In the genomic region with DNA sequence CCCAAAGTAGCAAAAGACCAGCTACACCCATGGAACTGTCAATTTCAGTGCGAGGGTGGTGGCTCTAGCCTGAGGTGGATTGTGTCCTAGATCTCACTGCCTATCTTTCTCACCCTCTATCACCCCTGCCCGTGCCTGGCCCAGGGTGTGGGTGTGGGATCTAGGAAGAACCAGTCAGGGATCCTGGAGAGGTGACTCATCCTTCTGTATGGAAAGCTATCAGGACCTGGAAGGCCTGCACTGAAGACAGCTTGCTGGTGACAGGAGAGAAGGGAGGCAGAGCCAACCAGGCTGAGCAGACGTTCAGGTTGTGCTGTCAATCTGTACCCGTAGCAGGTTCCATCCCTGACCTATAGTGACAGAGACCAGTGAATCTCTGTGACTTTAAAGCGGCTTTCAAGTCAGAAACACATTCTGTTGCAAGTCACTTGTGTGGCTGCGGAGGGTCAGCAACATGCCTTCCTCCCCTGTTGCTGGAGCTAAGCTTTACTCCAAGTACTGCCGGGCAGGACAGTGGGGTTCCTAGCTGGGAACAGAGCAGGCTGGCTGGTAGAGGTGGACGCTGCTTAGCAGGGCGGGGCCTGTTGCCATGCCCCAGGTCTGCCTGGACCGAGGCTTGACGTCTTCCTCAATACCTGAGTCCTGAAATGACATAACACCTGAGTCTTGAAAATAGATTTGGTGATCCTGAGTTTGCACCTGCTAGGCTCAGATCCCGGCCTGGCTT, we compare ENCODE assay signal across 25 mouse cellular contexts.
DNase-seq lines count a peak whose midpoint lies in the region; ATAC-seq lines count a peak whose summit lies in the region.
"Had no signal": no experiment of that assay in that cellular context is flagged by ENCODE, and none has a peak within 500 bp of the region (broad histone marks: within the 10 kb centered on the region; RNA-seq: fewer than 3 reads in every experiment).

No protein-coding gene starts in this region.

- H3K4me2 ChIP-seq in embryonic facial prominence, embryonic 15.5 days (replicated peaks): no peak overlapping the region
- H3K4me2 ChIP-seq: embryonic facial prominence, embryonic 13.5 days; forebrain, embryonic 15.5 days; heart, embryonic 13.5 days; lung, embryonic 15.5 days; neural tube, embryonic 12.5 days had no signal

- H3K9ac ChIP-seq in embryonic facial prominence, embryonic 15.5 days: no peak overlapping the region
- H3K9ac ChIP-seq: embryonic facial prominence, embryonic 13.5 days; forebrain, embryonic 15.5 days; heart, embryonic 13.5 days; liver, embryonic 14.5 days; lung, embryonic 15.5 days; neural tube, embryonic 12.5 days had no signal

- no peak for DNase-seq in embryonic facial prominence, embryonic 10.5 days (ENCODE audit: low spot score)
- peak; percentile 12 for DNase-seq in MN1 (ENCODE audit: low spot score)
- DNase-seq in cerebellum, adult 8-10 months: peak; percentile 67
- peak; percentile 71 to 72 for DNase-seq in cerebellum, postnatal 36 days
- no peak for DNase-seq in ovary, postnatal 36 days (ENCODE audit: low spot score)
- DNase-seq in ovary, adult 18-20 months (ENCODE audit: low spot score): no peak
- no peak for DNase-seq in lung, adult 18-20 months
- DNase-seq: adrenal gland, adult 2 months; gastrocnemius, postnatal 10 days; heart, adult 18-20 months; heart, postnatal 14 days; kidney, postnatal 25 days; lung, postnatal 36 days; midbrain, embryonic 14.5 days; right cerebral cortex, postnatal 4 days had no signal

- no peak for ATAC-seq in embryonic facial prominence, embryonic 15.5 days (ENCODE audit: insufficient number of reproducible peaks, low FRiP score, low TSS enrichment, low read depth)
- ATAC-seq: forebrain, embryonic 15.5 days; hindbrain, postnatal 0 days; intestine, embryonic 16.5 days had no signal

- no peak overlapping the region for H3K4me3 ChIP-seq in embryonic facial prominence, embryonic 15.5 days (replicated peaks)
- H3K4me3 ChIP-seq in embryonic facial prominence, embryonic 10.5 days: no peak overlapping the region
- H3K4me3 ChIP-seq: embryonic facial prominence, embryonic 13.5 days; forebrain, embryonic 15.5 days; heart, embryonic 13.5 days; lung, embryonic 15.5 days; megakaryocyte, embryonic 14.5 days; neural tube, embryonic 12.5 days had no signal

- 0 out of 2 replicates have a peak overlapping the region, but pooled peaks have one; percentile 28 for H3K27ac ChIP-seq in embryonic facial prominence, embryonic 15.5 days (replicated peaks)
- no peak overlapping the region for H3K27ac ChIP-seq in embryonic facial prominence, embryonic 10.5 days (replicated peaks)
- H3K27ac ChIP-seq: embryonic facial prominence, embryonic 13.5 days; forebrain, embryonic 15.5 days; heart, embryonic 13.5 days; liver, embryonic 14.5 days; lung, embryonic 15.5 days; neural tube, embryonic 12.5 days had no signal

- WGBS in embryonic facial prominence, embryonic 15.5 days: 84% methylated on average over 12 of the region's 12 CpGs
- 87% methylated on average over 12 of the region's 12 CpGs for WGBS in embryonic facial prominence, embryonic 10.5 days

- no peaks in the 10 kb centered on the region for H3K9me3 ChIP-seq in embryonic facial prominence, embryonic 15.5 days (replicated peaks)
- H3K9me3 ChIP-seq in embryonic facial prominence, embryonic 10.5 days: no peaks in the 10 kb centered on the region
- H3K9me3 ChIP-seq: embryonic facial prominence, embryonic 13.5 days; forebrain, embryonic 15.5 days; heart, embryonic 13.5 days; lung, embryonic 15.5 days; megakaryocyte, embryonic 14.5 days; neural tube, embryonic 12.5 days had no signal

- H3K36me3 ChIP-seq in embryonic facial prominence, embryonic 15.5 days: peaks cover 66% of the 10 kb centered on the region
- H3K36me3 ChIP-seq in embryonic facial prominence, embryonic 10.5 days (replicated peaks): peaks cover 74% of the 10 kb centered on the region

- H3K27me3 ChIP-seq in embryonic facial prominence, embryonic 15.5 days: no peaks in the 10 kb centered on the region
- no peaks in the 10 kb centered on the region for H3K27me3 ChIP-seq in embryonic facial prominence, embryonic 10.5 days (replicated peaks; ENCODE audit: low read depth, poor library complexity, severe bottlenecking)
- H3K27me3 ChIP-seq: embryonic facial prominence, embryonic 13.5 days; forebrain, embryonic 15.5 days; lung, embryonic 15.5 days; megakaryocyte, embryonic 14.5 days; neural tube, embryonic 12.5 days had no signal

- peaks cover 14% of the 10 kb centered on the region for H3K4me1 ChIP-seq in embryonic facial prominence, embryonic 15.5 days
- no peaks in the 10 kb centered on the region for H3K4me1 ChIP-seq in embryonic facial prominence, embryonic 10.5 days
- H3K4me1 ChIP-seq: neural tube, embryonic 12.5 days had no signal

Comparison
In these comparisons a context has a peak if more than half of its experiments do, and no peak if none do; other contexts are left out.
1. DNase-seq: peak in MN1 (single experiment), cerebellum, adult 8-10 months (single experiment) and cerebellum, postnatal 36 days (2 of 2); none in embryonic facial prominence, embryonic 10.5 days (single experiment), ovary, postnatal 36 days (single experiment), ovary, adult 18-20 months (single experiment) and lung, adult 18-20 months (0 of 2).